Mouse (Mus musculus) kidney, postnatal 10 days (tissue): ENCODE results near the gene Dand5.

ENCODE experiments used
- DNase-seq: peaks from one replicate; pipeline ENCODE4 v3.0.0; 2021; ENCODE audit warnings: mixed read lengths

Gene Dand5

DNA sequence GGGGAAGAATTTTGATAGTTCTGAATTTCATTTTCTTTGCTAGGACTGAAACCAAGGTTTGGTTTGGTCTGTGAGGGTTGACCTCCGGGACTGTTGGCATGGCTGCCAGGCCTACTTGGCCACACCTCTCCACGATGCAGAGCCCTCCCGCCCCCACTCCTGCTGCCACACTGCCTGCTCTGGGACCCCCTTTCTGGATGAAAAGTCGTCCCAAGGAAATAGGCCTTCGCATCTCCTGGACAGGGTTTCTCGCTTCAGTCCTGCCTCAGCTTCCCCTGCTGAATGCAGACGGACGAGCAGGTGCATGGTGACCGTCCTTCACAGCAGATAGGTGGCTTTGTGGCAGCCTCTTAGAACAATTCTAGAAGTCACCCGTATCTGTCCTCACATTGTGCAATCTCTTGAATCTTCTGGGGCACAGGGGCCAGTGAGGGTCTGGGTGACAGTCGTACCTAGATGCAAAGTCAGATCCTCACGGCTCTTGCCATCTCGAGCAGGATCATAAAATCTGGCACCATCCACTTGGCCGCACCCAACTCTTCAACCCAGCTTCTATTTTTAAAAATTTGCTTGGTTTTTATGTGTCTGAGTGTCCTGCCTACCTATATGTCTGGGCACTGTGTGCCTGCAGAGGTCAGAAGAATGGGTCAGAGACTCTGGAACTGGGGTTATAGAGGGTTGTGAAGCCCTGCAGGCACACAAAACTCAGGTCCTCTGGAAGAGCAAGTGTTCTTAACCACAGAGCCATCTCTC lies 54.1 kb downstream of the Dand5 start:
- no peak for DNase-seq

DNA sequence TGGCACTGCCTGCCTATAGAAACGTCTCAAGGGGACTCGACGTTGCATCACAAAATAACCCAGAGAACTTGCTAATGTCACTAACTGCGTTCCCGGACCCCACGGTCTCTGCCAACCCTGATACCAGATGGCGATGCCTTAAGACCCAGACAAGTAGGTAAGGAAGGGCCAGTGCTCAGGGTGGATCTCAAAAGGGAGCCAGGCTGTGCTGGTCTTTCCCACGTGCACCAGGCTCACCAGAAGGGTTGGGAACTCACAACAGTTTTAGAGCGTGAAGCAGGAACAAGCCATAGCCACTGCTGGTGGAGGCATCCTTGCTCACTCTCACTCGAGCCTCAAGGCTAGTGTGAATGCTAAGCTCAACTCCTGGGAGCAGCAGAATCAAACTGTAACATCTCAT lies 55.4 kb downstream of the Dand5 start:
- no peak for DNase-seq

DNA sequence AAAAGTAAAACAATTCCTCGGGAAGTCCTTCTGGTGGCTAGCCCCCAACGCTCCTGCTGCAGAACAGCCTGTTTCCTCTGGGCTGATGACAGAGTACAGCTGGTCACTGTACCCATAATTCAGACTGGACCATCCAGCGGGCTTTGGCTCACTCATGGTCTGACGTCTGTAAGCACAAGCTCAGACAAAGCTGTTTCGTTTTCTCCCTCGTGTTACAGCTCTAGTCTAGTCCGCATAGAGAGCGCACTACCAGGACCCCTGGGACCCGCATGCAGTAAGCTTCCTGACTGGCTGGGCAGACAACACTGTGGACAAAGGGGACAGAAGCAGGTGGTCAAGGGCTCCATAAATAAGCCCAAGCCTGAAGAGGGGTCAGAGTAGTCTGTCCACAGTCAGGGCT lies 56.2 kb downstream of the Dand5 start:
- peak; percentile 62 for DNase-seq

DNA sequence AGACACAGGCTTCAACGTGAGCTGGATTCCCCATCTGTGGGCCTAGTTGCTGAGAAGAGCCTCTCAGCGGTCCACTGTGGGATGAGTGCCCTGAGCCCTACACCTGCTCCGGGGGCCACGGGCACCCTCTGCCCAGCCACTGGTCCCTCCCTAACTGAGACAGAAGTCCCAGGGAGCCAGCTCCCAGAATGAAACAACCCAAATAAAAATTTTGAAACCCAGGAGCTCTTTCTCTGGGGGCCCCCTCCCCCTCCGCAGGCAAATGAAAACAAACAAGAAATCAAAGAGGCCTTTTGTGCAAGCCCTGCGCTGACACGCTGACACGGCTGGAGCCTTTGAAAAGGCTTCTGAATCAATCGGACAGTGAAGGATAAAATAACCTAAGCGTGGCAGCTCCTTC lies 57.0 kb downstream of the Dand5 start:
- DNase-seq = no peak
